Mouse (Mus musculus): ENCODE results near the gene Hspb6. TPM values are rescaled to one million over a fixed set of nuclear protein-coding genes. Genes with fewer than 3 reads are reported as not detected.

The Hspb6 gene
- polyA plus RNA-seq, 1 experiment, result 50.4 TPM

DNA sequence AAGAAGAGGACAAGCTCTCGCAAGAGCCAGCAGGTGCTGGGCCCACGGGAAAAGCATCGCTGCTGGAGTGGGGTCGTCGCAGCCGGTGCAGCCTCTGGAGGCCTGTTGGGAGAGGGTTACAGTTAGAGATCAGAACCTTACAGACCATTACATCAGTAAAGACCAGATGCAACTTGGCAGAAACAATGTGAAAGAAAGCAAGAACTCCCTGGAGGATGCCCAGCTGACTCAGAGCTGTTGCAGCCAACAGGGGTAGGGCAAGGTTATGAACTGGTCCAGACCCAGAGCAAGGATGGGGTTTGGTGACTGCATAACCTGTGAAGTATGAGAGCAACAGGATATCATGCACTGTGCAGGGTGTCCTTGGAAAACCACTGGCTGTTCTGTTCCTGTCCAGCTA lies 27.5 kb upstream of the Hspb6 start:
- no peak overlapping the region for H3K4me3 ChIP-seq (ENCODE audit: insufficient read depth, low read depth, low read length)
- TF ChIP-seq POLR2A (IDR thresholded peaks at IDR 0.05; ENCODE audit: low read depth, low read length), result no peak
- TF ChIP-seq CTCF (conservative IDR thresholded peaks at IDR 0.05; ENCODE audit: insufficient read depth, insufficient read length, low read depth, low read length), result no peak
- no peak for DNase-seq
- H3K4me1 ChIP-seq (ENCODE audit: control insufficient read depth, insufficient read depth, low read length), result no peaks in the 10 kb centered on the region
- 91% methylated on average over 6 of the region's 6 CpGs for WGBS
- no peaks in the 10 kb centered on the region for H3K27me3 ChIP-seq (replicated peaks; ENCODE audit: control insufficient read depth, insufficient read depth, low read length)
- H3K36me3 ChIP-seq (ENCODE audit: control insufficient read depth, insufficient read depth, low read length), result no peaks in the 10 kb centered on the region
- no peak overlapping the region for H3K27ac ChIP-seq (ENCODE audit: insufficient read depth, low read depth, low read length)

GRCm38 (mm10) chr7:30525954-30526353 lies 26.0 kb upstream of the Hspb6 start:
- Histone ChIP-seq H3K36me3 (ENCODE audit: control insufficient read depth, insufficient read depth, low read length) (no peaks in the 10 kb centered on the region), H3K27ac (ENCODE audit: insufficient read depth, low read depth, low read length) (no peak overlapping the region), H3K4me1 (ENCODE audit: control insufficient read depth, insufficient read depth, low read length) (no peaks in the 10 kb centered on the region), H3K4me3 (ENCODE audit: insufficient read depth, low read depth, low read length) (0 out of 2 replicates have a peak overlapping the region, but pooled peaks have one; percentile 8), H3K27me3 (replicated peaks; ENCODE audit: control insufficient read depth, insufficient read depth, low read length) (no peaks in the 10 kb centered on the region)
- WGBS, result 57% methylated on average over 10 of the region's 10 CpGs
- DNase-seq, result no peak
- TF ChIP-seq CTCF (conservative IDR thresholded peaks at IDR 0.05; ENCODE audit: insufficient read depth, insufficient read length, low read depth, low read length) (no peak), POLR2A (IDR thresholded peaks at IDR 0.05; ENCODE audit: low read depth, low read length) (no peak)

- Histone ChIP-seq H3K36me3 (ENCODE audit: control insufficient read depth, insufficient read depth, low read length) (no peaks in the 10 kb centered on the region), H3K27me3 (replicated peaks; ENCODE audit: control insufficient read depth, insufficient read depth, low read length) (no peaks in the 10 kb centered on the region), H3K4me3 (ENCODE audit: insufficient read depth, low read depth, low read length) (no peak overlapping the region), H3K4me1 (ENCODE audit: control insufficient read depth, insufficient read depth, low read length) (no peaks in the 10 kb centered on the region), H3K27ac (ENCODE audit: insufficient read depth, low read depth, low read length) (no peak overlapping the region)
- DNase-seq, result no peak
- TF ChIP-seq POLR2A (IDR thresholded peaks at IDR 0.05; ENCODE audit: low read depth, low read length), result no peak
- 54% methylated on average over 17 of the region's 17 CpGs for WGBS
Observed at GRCm38 (mm10) chr7:30526399-30526798, 25.6 kb upstream of the Hspb6 start.

- Histone ChIP-seq H3K36me3 (ENCODE audit: control insufficient read depth, insufficient read depth, low read length) (no peaks in the 10 kb centered on the region), H3K27ac (ENCODE audit: insufficient read depth, low read depth, low read length) (no peak overlapping the region), H3K4me1 (ENCODE audit: control insufficient read depth, insufficient read depth, low read length) (no peaks in the 10 kb centered on the region), H3K4me3 (ENCODE audit: insufficient read depth, low read depth, low read length) (no peak overlapping the region), H3K27me3 (replicated peaks; ENCODE audit: control insufficient read depth, insufficient read depth, low read length) (no peaks in the 10 kb centered on the region)
- DNase-seq, result no peak
- TF ChIP-seq POLR2A (IDR thresholded peaks at IDR 0.05; ENCODE audit: low read depth, low read length) (no peak), CTCF (conservative IDR thresholded peaks at IDR 0.05; ENCODE audit: insufficient read depth, insufficient read length, low read depth, low read length) (no peak)
- 85% methylated on average over 14 of the region's 14 CpGs for WGBS
Observed at GRCm38 (mm10) chr7:30526981-30527380, 25.0 kb upstream of the Hspb6 start.

GRCm38 (mm10) chr7:30531291-30531815 lies 20.6 kb upstream of the Hspb6 start:
- Histone ChIP-seq H3K27me3 (replicated peaks; ENCODE audit: control insufficient read depth, insufficient read depth, low read length) (no peaks in the 10 kb centered on the region), H3K4me1 (ENCODE audit: control insufficient read depth, insufficient read depth, low read length) (peaks cover 2% of the 10 kb centered on the region; the same call in 1 of the 2 replicates), H3K27ac (ENCODE audit: insufficient read depth, low read depth, low read length) (no peak overlapping the region), H3K36me3 (ENCODE audit: control insufficient read depth, insufficient read depth, low read length) (no peaks in the 10 kb centered on the region), H3K4me3 (ENCODE audit: insufficient read depth, low read depth, low read length) (no peak overlapping the region)
- TF ChIP-seq CTCF (conservative IDR thresholded peaks at IDR 0.05; ENCODE audit: insufficient read depth, insufficient read length, low read depth, low read length) (no peak), POLR2A (IDR thresholded peaks at IDR 0.05; ENCODE audit: low read depth, low read length) (no peak)
- WGBS, result 90% methylated on average over 9 of the region's 9 CpGs
- DNase-seq, result no peak

DNA sequence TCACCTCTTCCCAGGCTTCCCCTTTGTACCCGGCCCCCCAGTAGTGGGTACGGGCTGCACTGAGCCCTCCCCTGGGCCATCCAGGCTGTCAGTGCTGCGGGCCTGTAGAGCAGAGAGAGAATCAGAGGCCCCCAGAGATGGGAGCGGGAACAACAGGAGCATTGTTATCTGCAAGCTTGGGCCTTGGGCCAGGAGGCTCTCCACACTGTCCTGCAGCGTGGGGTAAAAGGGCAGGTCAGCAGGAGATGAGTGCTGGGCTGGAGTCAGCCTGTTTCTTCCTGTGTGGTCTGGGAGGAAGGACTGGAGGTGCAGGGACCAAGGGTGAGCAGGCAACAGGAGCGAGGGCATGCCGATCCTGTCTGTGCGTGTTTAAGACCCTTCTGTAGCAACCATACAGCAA lies 19.0 kb upstream of the Hspb6 start:
- Histone ChIP-seq H3K36me3 (ENCODE audit: control insufficient read depth, insufficient read depth, low read length) (no peaks in the 10 kb centered on the region), H3K27me3 (replicated peaks; ENCODE audit: control insufficient read depth, insufficient read depth, low read length) (no peaks in the 10 kb centered on the region)

DNA sequence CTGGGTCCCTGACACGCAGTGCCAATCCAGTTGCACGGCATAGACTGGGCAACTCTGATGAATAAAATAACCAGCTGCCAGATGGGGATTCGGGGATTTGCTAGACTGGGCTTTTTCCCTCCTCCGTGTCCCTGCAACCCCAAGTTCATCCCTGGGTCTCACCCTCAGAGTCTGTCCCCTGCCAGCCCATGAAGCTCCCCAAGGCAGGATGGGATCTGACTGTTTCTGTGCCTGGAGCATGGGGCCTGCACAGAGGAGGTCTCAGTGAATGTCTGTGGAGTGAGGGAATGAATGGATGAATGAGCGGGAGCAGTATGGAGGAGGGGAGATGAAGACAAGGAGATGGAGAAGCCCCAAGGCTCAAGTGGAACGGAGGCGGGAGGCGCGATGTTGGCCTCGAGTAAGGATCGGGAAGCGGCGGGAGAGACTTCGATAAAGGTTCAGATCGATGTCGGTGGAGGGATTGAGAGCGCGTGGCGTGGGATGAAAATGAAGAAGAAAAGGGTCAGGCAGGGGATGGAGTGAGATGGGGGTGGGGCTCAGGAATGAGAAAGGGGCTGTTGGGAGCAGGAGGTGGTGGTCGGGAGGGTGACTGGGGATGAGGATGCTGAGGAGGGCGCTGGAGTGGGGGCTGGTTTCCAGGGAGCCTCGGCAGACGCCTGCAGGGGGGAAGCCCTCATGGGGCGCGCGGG lies 17.9 kb upstream of the Hspb6 start:
- no peak for DNase-seq
- WGBS, result 18% methylated on average over 23 of the region's 26 CpGs
- no peaks in the 10 kb centered on the region for H3K27me3 ChIP-seq (replicated peaks; ENCODE audit: control insufficient read depth, insufficient read depth, low read length)
- H3K27ac ChIP-seq (ENCODE audit: insufficient read depth, low read depth, low read length), result no peak overlapping the region
- H3K4me3 ChIP-seq (ENCODE audit: insufficient read depth, low read depth, low read length), result peak overlapping the region; percentile 72
- no peaks in the 10 kb centered on the region for H3K36me3 ChIP-seq (ENCODE audit: control insufficient read depth, insufficient read depth, low read length)
- peaks cover 2% of the 10 kb centered on the region; the same call in 1 of the 2 replicates for H3K4me1 ChIP-seq (ENCODE audit: control insufficient read depth, insufficient read depth, low read length)
- TF ChIP-seq CTCF (conservative IDR thresholded peaks at IDR 0.05; ENCODE audit: insufficient read depth, insufficient read length, low read depth, low read length), result no peak
- TF ChIP-seq POLR2A (IDR thresholded peaks at IDR 0.05; ENCODE audit: low read depth, low read length), result no peak

More for the DNA sequence above, 19.0 kb upstream of the Hspb6 start:
- Histone ChIP-seq H3K4me3 (ENCODE audit: insufficient read depth, low read depth, low read length) (no peak overlapping the region), H3K27ac (ENCODE audit: insufficient read depth, low read depth, low read length) (no peak overlapping the region), H3K4me1 (ENCODE audit: control insufficient read depth, insufficient read depth, low read length) (peaks cover 2% of the 10 kb centered on the region; the same call in 1 of the 2 replicates)
- 30% methylated on average over 8 of the region's 8 CpGs for WGBS
- DNase-seq, result peak; percentile 81
- no peak for TF ChIP-seq CTCF (conservative IDR thresholded peaks at IDR 0.05; ENCODE audit: insufficient read depth, insufficient read length, low read depth, low read length)
- no peak for TF ChIP-seq POLR2A (IDR thresholded peaks at IDR 0.05; ENCODE audit: low read depth, low read length)
